Mouse (Mus musculus) lung, adult 2 months (tissue): Measurements from ENCODE around the gene Prmt9.

Source experiments
- CTCF ChIP-seq: fragments of 200-500 bp; IDR thresholded peaks from 2 replicates; pipeline ENCODE4 v1.5.1; 2011; ENCODE audit warnings: mild to moderate bottlenecking, low read length, control low read depth; ENCODE audit not compliant: insufficient read depth
- POLR2A ChIP-seq: fragments of 200-500 bp; IDR thresholded peaks from 2 replicates; pipeline ENCODE4 v1.6.1; 2011; ENCODE audit warnings: low read depth, mild to moderate bottlenecking, control low read depth, low read length, borderline replicate concordance; ENCODE audit errors: extremely low read depth

DNA sequence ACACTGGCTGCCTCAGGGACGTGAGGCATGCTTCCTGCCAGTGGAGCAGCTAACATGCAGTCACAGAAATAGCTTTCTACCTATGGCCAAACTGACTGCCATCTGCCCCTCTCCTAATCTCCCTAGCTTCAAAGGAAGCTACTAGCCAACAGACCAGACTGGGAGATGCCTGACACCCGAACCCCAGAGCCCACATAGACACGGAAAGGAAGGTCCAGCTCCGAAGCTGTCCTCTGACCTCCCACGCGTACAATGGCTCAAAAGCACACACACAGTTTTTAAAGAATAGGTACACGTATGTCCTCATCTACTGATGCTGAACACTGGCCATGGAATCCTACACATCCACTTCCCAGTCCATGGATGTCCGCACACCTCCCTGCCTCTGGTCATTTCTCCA, 33.4 kb upstream of the Prmt9 start:
- TF ChIP-seq POLR2A (no peak), CTCF (no peak)
